Mouse (Mus musculus): ENCODE data around the gene Slc38a8.

DNA sequence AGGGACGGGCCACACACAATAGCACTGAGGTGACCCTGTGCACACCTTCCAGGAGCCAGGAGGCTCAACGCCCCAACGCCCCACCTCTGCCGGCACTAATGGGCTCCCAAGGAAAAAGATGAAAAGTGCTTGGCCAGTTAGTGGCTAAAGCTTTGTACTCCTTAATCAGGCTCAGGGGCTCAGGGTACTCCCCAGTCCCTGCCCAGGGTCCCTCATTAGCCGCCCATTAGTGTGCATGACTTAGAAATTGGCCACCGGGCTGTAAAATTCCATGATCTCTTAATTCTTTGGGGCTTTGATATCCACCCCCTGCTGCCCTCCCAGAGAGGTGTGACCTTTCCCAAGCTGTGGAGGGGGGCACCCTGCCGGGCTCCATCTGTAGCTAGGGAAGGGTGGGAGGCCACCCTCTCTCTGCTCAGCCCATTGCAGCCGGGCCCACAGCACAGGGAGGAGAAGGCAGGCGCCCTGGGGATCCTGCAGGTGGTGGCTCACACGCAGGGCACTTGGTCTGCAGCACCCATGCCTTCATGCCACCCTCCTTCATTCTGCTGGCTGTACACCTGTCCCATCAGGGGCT, 1.8 kb upstream of the Slc38a8 start:
- no peak for TF ChIP-seq E2F4 (IDR thresholded peaks at IDR 0.05; ENCODE audit: insufficient read depth)
- no peak for TF ChIP-seq POLR2A (IDR thresholded peaks at IDR 0.05; ENCODE audit: insufficient read length, low read depth)
- TF ChIP-seq TCF12 (IDR thresholded peaks at IDR 0.05; ENCODE audit: insufficient read depth, poor library complexity, severe bottlenecking): no peak
- no peak for TF ChIP-seq USF1 (IDR thresholded peaks at IDR 0.05; ENCODE audit: low read depth)

Data from myocyte (in vitro differentiated cells).